Mouse (Mus musculus) heart, embryonic 16.5 days (tissue): ENCODE results near the gene Arid4b. TPM values are rescaled to one million over a fixed set of nuclear protein-coding genes. Genes with fewer than 3 reads are reported as not detected.

Source experiments
- ATAC-seq: fragments of 200-750 bp; cut with Nextera tagmentation; replicated peaks from 2 replicates; pipeline ENCODE4 v1.8.0; 2017; ENCODE audit warnings: moderate number of reproducible peaks; ENCODE audit not compliant: insufficient read depth, low FRiP score; ENCODE audit errors: extremely low read depth
- H3K27ac ChIP-seq: fragments of 300-500 bp; sonication (generic); 2 replicates; pipeline ENCODE4 v1.5.1; 2014; ENCODE audit warnings: mild to moderate bottlenecking, low read length, control low read depth, moderate library complexity
- H3K27me3 ChIP-seq: fragments of 300-500 bp; sonication (generic); 2 replicates; pipeline ENCODE4 v1.6.1; 2014; ENCODE audit warnings: low read length, mixed read lengths; ENCODE audit not compliant: control insufficient read depth, insufficient read depth
- H3K36me3 ChIP-seq: fragments of 300-500 bp; sonication (generic); 2 replicates; pipeline ENCODE4 v1.6.1; 2014; ENCODE audit not compliant: control insufficient read depth, insufficient read depth
- H3K4me1 ChIP-seq: fragments of 300-500 bp; sonication (generic); 2 replicates; pipeline ENCODE4 v1.6.1; 2014; ENCODE audit warnings: low read length, mixed read lengths; ENCODE audit not compliant: control insufficient read depth, insufficient read depth
- H3K4me2 ChIP-seq: fragments of 300-500 bp; sonication (generic); 2 replicates; pipeline ENCODE4 v1.6.1; 2014; ENCODE audit warnings: low read depth, mild to moderate bottlenecking, control low read depth, low read length
- H3K4me3 ChIP-seq: fragments of 300-500 bp; sonication (generic); 2 replicates; pipeline ENCODE4 v1.5.1; 2014; ENCODE audit warnings: mild to moderate bottlenecking, control low read depth, low read length
- H3K9ac ChIP-seq: fragments of 300-500 bp; sonication (generic); 2 replicates; pipeline ENCODE4 v1.6.1; 2014; ENCODE audit warnings: low read length, control low read depth
- H3K9me3 ChIP-seq: fragments of 300-500 bp; sonication (generic); replicated peaks from 2 replicates; pipeline ENCODE4 v1.6.1; 2016; ENCODE audit warnings: low read length; ENCODE audit not compliant: control insufficient read depth
- WGBS: fragments of 180-500 bp; shearing (Covaris S2); extraction: QIAGEN DNeasy Blood & Tissue Kit; methylation state at CpG from one replicate; pipeline ENCODE4 v1.1.7; 2014; 5-methylcytosine and 5-hydroxymethylcytosine counted together
- polyA plus RNA-seq: library from polyadenylated mRNA; unstranded; fragments of >200 nt; fragmentation: Nextera tagmentation; extraction: Ambion mirVana; gene quantifications from 2 replicates; pipeline ENCODE4 v1.2.1, GENCODE M21; 2015

Gene Arid4b
- polyA plus RNA-seq, 1 experiment from 2014 or later: 46.7 TPM

- peaks cover 3% of the 10 kb centered on the region; the same call in 1 of the 2 replicates for H3K36me3 ChIP-seq
- H3K9me3 ChIP-seq: no peaks in the 10 kb centered on the region
- no peak overlapping the region for H3K4me3 ChIP-seq
- H3K4me1 ChIP-seq: peaks cover 7% of the 10 kb centered on the region
- WGBS: 83% methylated on average over 1 of the region's 1 CpGs
- no peak overlapping the region for H3K4me2 ChIP-seq
- H3K27me3 ChIP-seq: no peaks in the 10 kb centered on the region
- H3K27ac ChIP-seq: no peak overlapping the region
- no peak for ATAC-seq
- H3K9ac ChIP-seq: no peak overlapping the region
These were observed 6.3 kb downstream of the Arid4b start for GRCm38 (mm10) chr13:14069291-14069690.

GRCm38 (mm10) chr13:14074371-14074770, 11.3 kb downstream of the Arid4b start:
- no peak overlapping the region for H3K4me2 ChIP-seq
- H3K9me3 ChIP-seq: no peaks in the 10 kb centered on the region
- H3K9ac ChIP-seq: no peak overlapping the region
- no peak overlapping the region for H3K27ac ChIP-seq
- no peak overlapping the region for H3K4me3 ChIP-seq
- no peaks in the 10 kb centered on the region for H3K27me3 ChIP-seq
- no peaks in the 10 kb centered on the region for H3K36me3 ChIP-seq
- WGBS: 96% methylated on average over 1 of the region's 1 CpGs
- no peaks in the 10 kb centered on the region for H3K4me1 ChIP-seq
- ATAC-seq: no peak

DNA sequence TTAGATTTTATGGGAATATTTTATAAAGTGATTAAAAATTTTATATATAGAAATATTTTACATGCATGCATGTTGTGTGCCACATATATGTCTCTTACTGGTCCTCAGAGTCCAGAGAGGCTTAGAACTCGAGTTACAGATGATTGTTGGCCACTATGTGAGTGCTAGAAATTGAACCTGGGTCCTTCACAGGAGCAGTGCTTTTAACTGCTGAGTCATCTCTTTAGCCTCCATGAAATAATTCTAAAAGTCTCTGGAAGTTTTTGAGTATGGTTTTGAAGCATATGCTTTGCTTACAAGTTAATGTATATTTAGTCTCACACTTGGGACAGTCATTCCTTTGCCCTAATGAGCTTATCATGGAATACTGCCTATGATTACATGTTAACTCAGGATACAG, 12.3 kb downstream of the Arid4b start:
- H3K9ac ChIP-seq: no peak overlapping the region
- H3K4me3 ChIP-seq: no peak overlapping the region
- no peaks in the 10 kb centered on the region for H3K9me3 ChIP-seq
- no peak overlapping the region for H3K4me2 ChIP-seq
- ATAC-seq: no peak
- WGBS: 84% methylated on average over 1 of the region's 1 CpGs
- H3K4me1 ChIP-seq: peaks cover 3% of the 10 kb centered on the region; the same call in 1 of the 2 replicates
- no peak overlapping the region for H3K27ac ChIP-seq
- H3K36me3 ChIP-seq: no peaks in the 10 kb centered on the region
- H3K27me3 ChIP-seq: no peaks in the 10 kb centered on the region

DNA sequence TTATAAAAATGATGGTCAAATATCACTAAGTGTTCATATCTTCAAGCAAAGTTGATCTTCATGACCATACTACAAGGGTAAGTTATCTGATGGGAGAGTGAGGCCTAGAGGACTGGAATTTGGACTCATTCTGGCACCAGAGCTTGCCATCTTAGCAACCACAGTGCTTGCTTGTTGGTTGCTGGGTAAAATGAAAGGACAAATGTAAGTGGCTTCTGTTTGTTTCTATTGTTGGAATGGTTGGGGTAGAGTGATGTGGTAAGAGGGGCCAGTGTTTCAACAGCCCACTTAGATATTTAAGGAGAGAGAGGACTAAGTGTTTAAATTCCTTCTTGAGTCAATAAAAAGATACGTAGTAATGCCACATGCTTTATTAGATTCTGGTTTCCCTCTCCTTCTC, 25.6 kb downstream of the Arid4b start:
- Histone ChIP-seq H3K27ac (peak overlapping the region; percentile 45; the same call in 1 of the 2 replicates), H3K9ac (no peak overlapping the region), H3K36me3 (no peaks in the 10 kb centered on the region), H3K27me3 (no peaks in the 10 kb centered on the region), H3K4me2 (no peak overlapping the region), H3K4me3 (no peak overlapping the region), H3K9me3 (no peaks in the 10 kb centered on the region), H3K4me1 (peaks cover 3% of the 10 kb centered on the region; the same call in 1 of the 2 replicates)
- peak; percentile 65 for ATAC-seq
- WGBS: 48% methylated on average over 1 of the region's 1 CpGs

DNA sequence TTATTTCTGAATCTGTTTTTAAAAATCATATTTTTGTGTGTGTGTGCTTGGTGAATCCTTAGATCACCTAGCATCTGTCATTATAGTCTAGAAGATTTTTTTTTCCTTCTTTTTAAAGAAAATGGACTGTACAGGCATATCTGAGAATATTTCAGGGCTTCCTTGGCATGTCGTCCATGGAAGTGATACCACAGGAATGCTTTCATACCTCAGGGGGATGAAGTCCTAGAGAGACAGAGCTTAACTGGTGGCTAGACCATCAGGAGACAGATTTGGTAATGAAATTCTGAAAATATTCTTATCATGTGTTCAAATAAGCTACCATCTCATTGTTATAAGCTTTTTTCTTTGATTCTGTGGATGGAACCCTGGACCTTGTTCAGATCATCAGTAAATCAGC, 40.0 kb downstream of the Arid4b start:
- 24% methylated on average over 1 of the region's 1 CpGs for WGBS
- Histone ChIP-seq H3K27ac (no peak overlapping the region), H3K4me1 (peaks cover 8% of the 10 kb centered on the region), H3K4me2 (no peak overlapping the region), H3K27me3 (no peaks in the 10 kb centered on the region), H3K36me3 (no peaks in the 10 kb centered on the region), H3K4me3 (no peak overlapping the region), H3K9me3 (no peaks in the 10 kb centered on the region), H3K9ac (no peak overlapping the region)
- no peak for ATAC-seq

GRCm38 (mm10) chr13:14110154-14110873, 47.3 kb downstream of the Arid4b start:
- Histone ChIP-seq H3K9me3 (no peaks in the 10 kb centered on the region), H3K4me3 (no peak overlapping the region), H3K27ac (no peak overlapping the region), H3K4me2 (no peak overlapping the region), H3K27me3 (no peaks in the 10 kb centered on the region), H3K4me1 (peaks cover 8% of the 10 kb centered on the region), H3K9ac (no peak overlapping the region), H3K36me3 (no peaks in the 10 kb centered on the region)
- ATAC-seq: no peak
- 81% methylated on average over 2 of the region's 2 CpGs for WGBS

DNA sequence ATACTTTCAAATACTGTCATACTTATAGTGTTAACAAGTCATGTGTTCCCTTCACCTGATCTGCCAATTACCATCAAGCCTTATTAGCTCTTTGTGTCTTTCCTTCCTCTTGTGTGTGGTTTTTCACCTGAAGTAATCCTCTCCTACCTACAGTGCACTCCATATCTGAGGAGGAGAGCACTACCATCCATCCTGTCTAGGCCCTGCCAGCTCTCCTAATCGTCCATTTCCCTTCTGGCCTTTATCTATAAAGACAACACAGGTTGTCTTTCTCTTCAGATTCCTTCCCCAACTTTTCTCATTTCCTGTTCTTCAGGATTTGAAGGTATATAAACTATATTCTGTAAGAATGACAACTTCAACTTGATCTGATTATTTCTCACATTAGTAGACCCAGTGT, 48.1 kb downstream of the Arid4b start:
- 28% methylated on average over 1 of the region's 1 CpGs for WGBS
- Histone ChIP-seq H3K4me1 (peaks cover 8% of the 10 kb centered on the region), H3K4me3 (no peak overlapping the region), H3K27ac (no peak overlapping the region), H3K4me2 (no peak overlapping the region), H3K27me3 (no peaks in the 10 kb centered on the region), H3K9me3 (no peaks in the 10 kb centered on the region), H3K36me3 (no peaks in the 10 kb centered on the region), H3K9ac (no peak overlapping the region)
- no peak for ATAC-seq

GRCm38 (mm10) chr13:14113746-14114528, 50.9 kb downstream of the Arid4b start:
- WGBS: 88% methylated on average over 4 of the region's 4 CpGs
- H3K4me3 ChIP-seq: no peak overlapping the region
- no peaks in the 10 kb centered on the region for H3K9me3 ChIP-seq
- no peaks in the 10 kb centered on the region for H3K36me3 ChIP-seq
- no peak overlapping the region for H3K27ac ChIP-seq
- no peaks in the 10 kb centered on the region for H3K27me3 ChIP-seq
- H3K9ac ChIP-seq: no peak overlapping the region
- no peak overlapping the region for H3K4me2 ChIP-seq
- peaks cover 8% of the 10 kb centered on the region for H3K4me1 ChIP-seq
- no peak for ATAC-seq

DNA sequence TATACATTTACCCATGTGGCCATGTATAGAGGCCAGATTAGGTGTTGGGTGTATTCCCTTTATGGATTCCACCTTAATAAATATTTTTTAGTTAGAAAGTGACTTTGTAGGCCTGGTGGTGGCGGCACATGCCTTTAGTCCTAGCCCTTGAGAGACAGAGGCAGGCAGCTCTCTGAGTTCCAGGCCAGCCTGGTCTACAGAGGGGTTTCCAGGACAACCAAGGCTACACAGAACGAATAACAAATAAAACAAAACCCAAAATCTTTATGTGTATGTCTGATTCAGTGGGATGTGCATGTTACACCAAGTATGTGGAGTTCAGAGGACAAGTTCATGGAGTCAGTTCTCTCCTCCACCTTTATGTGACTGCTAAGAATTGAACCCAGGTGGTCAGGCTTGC, 52.8 kb downstream of the Arid4b start:
- Histone ChIP-seq H3K4me1 (peaks cover 8% of the 10 kb centered on the region), H3K4me2 (no peak overlapping the region), H3K36me3 (no peaks in the 10 kb centered on the region), H3K4me3 (no peak overlapping the region), H3K9me3 (no peaks in the 10 kb centered on the region), H3K9ac (no peak overlapping the region), H3K27ac (no peak overlapping the region), H3K27me3 (no peaks in the 10 kb centered on the region)
- ATAC-seq: no peak
- 92% methylated on average over 2 of the region's 2 CpGs for WGBS
